Mouse (Mus musculus) CH12.LX (cell line): ENCODE measurements around the gene Hist1h3g. TPM values are rescaled to one million over a fixed set of nuclear protein-coding genes. Genes with fewer than 3 reads are reported as not detected.

Experiments used
- DNase-seq: peaks from one replicate; pipeline ENCODE4 v3.0.0-alpha.2; 2013; ENCODE audit errors: extremely low read depth
- H3K27ac ChIP-seq: 2 replicates; pipeline ENCODE4 v1.5.1; 2012; ENCODE audit warnings: low read depth, mild to moderate bottlenecking, control low read depth, moderate library complexity; ENCODE audit not compliant: insufficient read depth
- H3K27me3 ChIP-seq: replicated peaks from 2 replicates; pipeline ENCODE3; 2012; ENCODE audit warnings: inconsistent platforms
- H3K36me3 ChIP-seq, 2 experiments: replicated peaks in 1 of 2; 2 replicates each; pipeline versions ENCODE3 to v1.6.1; 2012; ENCODE audit warnings: inconsistent platforms in 1 of 2, low read length in 1 of 2, mild to moderate bottlenecking in 1 of 2, mixed read lengths in 1 of 2, moderate library complexity in 1 of 2; ENCODE audit not compliant: control insufficient read depth in 1 of 2, insufficient read depth in 1 of 2
- H3K4me1 ChIP-seq, 2 experiments: 2 replicates each; pipeline ENCODE4 v1.6.1; 2012; ENCODE audit warnings: inconsistent platforms in 1 of 2, moderate library complexity in 1 of 2; ENCODE audit not compliant: insufficient read depth in 2 of 2, control insufficient read depth in 1 of 2
- H3K4me2 ChIP-seq: 2 replicates; pipeline ENCODE4 v1.6.1; 2012; ENCODE audit warnings: low read depth, mild to moderate bottlenecking, control low read depth; ENCODE audit not compliant: poor library complexity, insufficient read depth, severe bottlenecking
- H3K4me3 ChIP-seq, 3 experiments: fragments of 150-350 bp in 1 of 3; sonication (generic) in 1 of 3; replicated peaks in 1 of 3; 2 replicates each; pipeline versions ENCODE3 to v1.5.1; 2011 to 2012; ENCODE audit warnings: low read depth in 2 of 3, low read length in 2 of 3, mild to moderate bottlenecking in 2 of 3, moderate library complexity in 2 of 3, control low read depth in 1 of 3, improper control_type of control experiment in 1 of 3, inconsistent platforms in 1 of 3, mixed read lengths in 1 of 3; ENCODE audit not compliant: poor library complexity in 1 of 3
- H3K79me2 ChIP-seq: replicated peaks from 2 replicates; pipeline ENCODE4 v1.6.1; 2012; ENCODE audit warnings: mild to moderate bottlenecking, moderate library complexity; ENCODE audit not compliant: control insufficient read depth, poor library complexity, insufficient read depth, severe bottlenecking; ENCODE audit errors: extremely low read depth
- H3K9ac ChIP-seq: 2 replicates; pipeline ENCODE4 v1.6.1; 2012; ENCODE audit warnings: low read depth, mild to moderate bottlenecking, control low read depth, moderate library complexity; ENCODE audit not compliant: insufficient read depth
- H3K9me3 ChIP-seq: replicated peaks from 2 replicates; pipeline ENCODE3; 2012; ENCODE audit warnings: low read length, inconsistent platforms, mixed read lengths
- CTCF ChIP-seq, 2 experiments: IDR thresholded peaks in 1 of 2; conservative IDR thresholded peaks in 1 of 2; 2 replicates each; pipeline ENCODE4 v1.5.1; 2011 to 2012; ENCODE audit warnings: low read depth in 2 of 2, low read length in 2 of 2, improper control_type of control experiment in 1 of 2, inconsistent platforms in 1 of 2, mild to moderate bottlenecking in 1 of 2, moderate library complexity in 1 of 2
- E2F4 ChIP-seq: IDR thresholded peaks from 2 replicates; pipeline ENCODE4 v1.6.1; 2011; ENCODE audit warnings: low read depth, low read length, improper control_type of control experiment; ENCODE audit not compliant: insufficient replicate concordance
- JUND ChIP-seq: conservative IDR thresholded peaks from 2 replicates; pipeline ENCODE4 v1.6.1; 2011; ENCODE audit warnings: low read depth, low read length, improper control_type of control experiment
- KAT2A ChIP-seq: IDR thresholded peaks from 2 replicates; pipeline ENCODE4 v1.6.1; 2012; ENCODE audit warnings: low read length, improper control_type of control experiment, inconsistent platforms; ENCODE audit not compliant: insufficient replicate concordance
- MAX ChIP-seq: IDR thresholded peaks from 2 replicates; pipeline ENCODE4 v1.6.1; 2011; ENCODE audit warnings: low read length, improper control_type of control experiment
- MXI1 ChIP-seq: IDR thresholded peaks from 2 replicates; pipeline ENCODE4 v1.6.1; 2011; ENCODE audit warnings: mild to moderate bottlenecking, low read depth, low read length, improper control_type of control experiment
- MYC ChIP-seq: IDR thresholded peaks from 2 replicates; pipeline ENCODE4 v1.6.1; 2011; ENCODE audit warnings: low read depth, mild to moderate bottlenecking, improper control_type of control experiment, low read length
- NRF1 ChIP-seq: IDR thresholded peaks from 2 replicates; pipeline ENCODE4 v1.6.1; 2014; ENCODE audit warnings: low read depth, mild to moderate bottlenecking, inconsistent platforms, low read length, improper control_type of control experiment, moderate library complexity
- SIN3A ChIP-seq: IDR thresholded peaks from 2 replicates; pipeline ENCODE4 v1.6.1; 2012; ENCODE audit warnings: low read length, improper control_type of control experiment, inconsistent platforms
- SMC3 ChIP-seq: IDR thresholded peaks from 2 replicates; pipeline ENCODE4 v1.6.1; 2011; ENCODE audit warnings: low read depth, low read length, improper control_type of control experiment
- TBP ChIP-seq: conservative IDR thresholded peaks from 2 replicates; pipeline ENCODE4 v1.6.1; 2011; ENCODE audit warnings: low read depth, low read length, improper control_type of control experiment
- ZC3H11A ChIP-seq: IDR thresholded peaks from 2 replicates; pipeline ENCODE4 v1.6.1; 2012; ENCODE audit warnings: low read depth, mild to moderate bottlenecking, inconsistent platforms, low read length, improper control_type of control experiment
- ZKSCAN1 ChIP-seq: IDR thresholded peaks from 2 replicates; pipeline ENCODE4 v1.6.1; 2012; ENCODE audit warnings: low read depth, inconsistent platforms, low read length, improper control_type of control experiment, borderline replicate concordance
- dilution Hi-C: fragments of 300-500 bp; cut with MboI; formaldehyde crosslinking; loops from 2 replicates; pipeline ENCODE4 v1.14.3; 2020; ENCODE audit warnings: low sequenced_read_pairs; ENCODE audit not compliant: extremely low pct_unique_long_range_greater_than_20kb, extremely low pct_ligation_motif_present
- in situ Hi-C: fragments of 300-500 bp; cut with MboI; formaldehyde crosslinking; loops from 3 replicates; pipeline ENCODE4 v1.14.3; 2019; ENCODE audit warnings: low sequenced_read_pairs, low pct_ligation_motif_present, low pct_unique_long_range_greater_than_20kb, mixed read lengths
- polyA plus RNA-seq: library from polyadenylated mRNA; unstranded; fragments of >175 nt; gene quantifications from 2 replicates; pipeline ENCODE4 v1.2.1, GENCODE M21; 2012; ENCODE audit warnings: low read depth; ENCODE audit not compliant: insufficient read length
- total RNA-seq, 2 experiments: library from RNA; depleted of rRNA; stranded (reverse); fragments of 300-350 nt in 1 of 2; fragments of >200 nt in 1 of 2; gene quantifications; 2 replicates each; pipeline ENCODE4 v1.2.3; 2012 to 2014

Gene Hist1h3g
- total and polyA plus RNA-seq, 3 experiments, result 3.4 to 608 (median 75.3) TPM

GRCm38 (mm10) chr13:23501511-23501910 lies 33.7 kb upstream of the Hist1h3g start:
- Histone ChIP-seq H3K4me3 (peak overlapping the region; percentile 44 to 64 (median 47)), H3K9me3 (no peaks in the 10 kb centered on the region), H3K36me3 (no peaks in the 10 kb centered on the region), H3K27me3 (no peaks in the 10 kb centered on the region), H3K79me2 (no peaks in the 10 kb centered on the region), H3K27ac (no peak overlapping the region; the same call in 1 of the 2 replicates), H3K9ac (peak overlapping the region; percentile 53)
- in situ Hi-C loops, result loop anchor here (10.0 to 25.0 kb wide), 2 partner anchors 197 to 1564 kb away; partner anchors contain the start of gene Zfp184
- dilution Hi-C loops, result no loop called here
- no peak for DNase-seq
- TF ChIP-seq SIN3A (0 out of 2 replicates have a peak, but pooled peaks have one; percentile 17), CTCF (conservative IDR thresholded peaks at IDR 0.05 in 1 of 2, IDR thresholded peaks at IDR 0.05 in 1 of 2; ENCODE audit: low read depth in 2 of 2, low read length in 2 of 2) (no peak), SMC3 (no peak), ZKSCAN1 (no peak), MXI1 (peak; percentile 5; the same call in 1 of the 2 replicates)
- TF ChIP-seq, all 38 proteins: peak for 2
- H3K4me2 ChIP-seq, result peak overlapping the region; percentile 100
- H3K4me1 ChIP-seq, result peaks cover 3 to 11% of the 10 kb centered on the region in 2 experiments; a peak in 3 of 4 replicates

GRCm38 (mm10) chr13:23502031-23502567 lies 33.1 kb upstream of the Hist1h3g start:
- DNase-seq, result peak; percentile 42
- Histone ChIP-seq H3K4me2 (peak overlapping the region; percentile 100), H3K27ac (peak overlapping the region; percentile 35; the same call in 1 of the 2 replicates), H3K9ac (peak overlapping the region; percentile 53), H3K9me3 (no peaks in the 10 kb centered on the region), H3K27me3 (no peaks in the 10 kb centered on the region), H3K79me2 (no peaks in the 10 kb centered on the region), H3K36me3 (no peaks in the 10 kb centered on the region), H3K4me3 (peak overlapping the region; percentile 44 to 64 (median 47)), H3K4me1 (peaks cover 3 to 14% of the 10 kb centered on the region in 2 experiments; a peak in 3 of 4 replicates)
- in situ Hi-C loops (loop anchor here (10.0 to 25.0 kb wide), 2 partner anchors 197 to 1565 kb away; partner anchors contain the start of gene Zfp184), dilution Hi-C loops (no loop called here)
- TF ChIP-seq ZC3H11A, result no peak
- TF ChIP-seq MYC, result 0 out of 2 replicates have a peak, but pooled peaks have one; percentile 39
- TF ChIP-seq NRF1, result no peak
- peak; percentile 50; the same call in 1 of the 2 replicates for TF ChIP-seq MXI1
- no peak for TF ChIP-seq KAT2A
- TF ChIP-seq MAX, result peak; percentile 45; the same call in 1 of the 2 replicates
- 0 out of 2 replicates have a peak, but pooled peaks have one; percentile 56 for TF ChIP-seq SIN3A
- TF ChIP-seq TBP, result no peak
- TF ChIP-seq E2F4, result no peak
- TF ChIP-seq JUND, result no peak
- TF ChIP-seq SMC3, result no peak
